Mouse (Mus musculus) cortical plate, adult 2 months (tissue): ENCODE data around the gene Opa1.

Experiments used
- CTCF ChIP-seq: fragments of 200-500 bp; IDR thresholded peaks from 2 replicates; pipeline ENCODE4 v1.5.1; 2011; ENCODE audit warnings: mild to moderate bottlenecking, control low read depth, low read length; ENCODE audit not compliant: insufficient read depth; ENCODE audit errors: extremely low read depth
- POLR2A ChIP-seq: fragments of 200-500 bp; IDR thresholded peaks from 2 replicates; pipeline ENCODE4 v1.6.1; 2011; ENCODE audit warnings: mild to moderate bottlenecking, low read length, control low read depth; ENCODE audit not compliant: insufficient read depth; ENCODE audit errors: extremely low read depth

DNA sequence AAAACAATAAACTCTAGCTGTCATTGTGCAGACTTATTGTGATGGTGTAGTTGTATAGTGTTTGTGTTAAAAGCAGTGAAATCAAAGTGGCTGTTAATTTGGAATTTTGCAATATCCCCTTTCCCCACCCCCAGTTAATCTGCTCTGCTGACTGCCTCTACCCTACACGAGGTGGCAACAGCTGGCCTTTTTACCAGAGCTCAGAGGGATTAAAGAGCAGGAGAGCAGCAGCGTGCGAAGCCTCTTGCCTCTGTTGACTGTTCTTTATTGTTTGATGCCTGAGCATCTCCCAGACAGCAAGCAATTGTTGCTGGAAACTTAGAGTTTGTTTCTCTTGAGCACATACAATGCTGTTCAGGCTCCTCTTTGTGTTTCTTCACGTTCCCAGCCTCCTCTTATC, 56.6 kb downstream of the Opa1 start:
- no peak for TF ChIP-seq POLR2A
- no peak for TF ChIP-seq CTCF
